Mouse (Mus musculus) heart, postnatal 14 days (tissue): ENCODE data around the gene Tmem209. TPM values are rescaled to one million over a fixed set of nuclear protein-coding genes. Genes with fewer than 3 reads are reported as not detected.
A peak's percentile ranks its signal among the peaks of the same experiment; 100 is the strongest.

ENCODE experiments used
- DNase-seq, 2 experiments: peaks; one replicate each; pipeline ENCODE4 v3.0.0; 2021 to 2022
- intact Hi-C: fragments of 180-260 bp; cut with DNase I; formaldehyde crosslinking; loops from one replicate; pipeline ENCODE4 v1.15.1; 2025
- total RNA-seq, 2 experiments: library from RNA; stranded (reverse); gene quantifications; 2 replicates each; pipeline ENCODE4 v1.2.3; 2021

The Tmem209 gene
- total RNA-seq, 2 experiments from 2014 or later, result 6.9 to 7.6 TPM

- intact Hi-C loops, result no loop called here
- DNase-seq, result no peak
Observed at GRCm38 (mm10) chr6:30469370-30469769, 40.2 kb downstream of the Tmem209 start.

DNA sequence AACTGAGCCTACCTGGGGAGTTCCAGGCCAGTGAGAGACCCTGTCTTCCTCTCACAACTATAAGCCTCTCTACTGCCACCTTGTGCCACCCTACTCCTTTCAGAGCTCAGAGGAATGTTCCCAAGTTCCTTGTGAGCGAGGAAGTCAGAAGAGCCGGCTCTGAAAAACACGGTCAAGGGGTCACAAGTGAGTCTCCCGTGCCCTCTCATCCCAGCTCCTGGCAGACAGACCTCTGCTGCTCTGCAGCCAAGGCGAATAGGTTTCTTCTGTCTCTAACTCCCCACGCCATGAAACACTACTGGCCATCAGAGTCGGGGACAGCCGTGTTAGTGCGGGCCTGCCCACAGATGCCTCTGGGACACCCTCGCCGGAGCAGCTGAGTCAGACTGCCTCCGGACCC is 40.9 kb downstream of the Tmem209 start:
- DNase-seq, result peak; percentile 24 to 52
- intact Hi-C loops, result no loop called here

DNA sequence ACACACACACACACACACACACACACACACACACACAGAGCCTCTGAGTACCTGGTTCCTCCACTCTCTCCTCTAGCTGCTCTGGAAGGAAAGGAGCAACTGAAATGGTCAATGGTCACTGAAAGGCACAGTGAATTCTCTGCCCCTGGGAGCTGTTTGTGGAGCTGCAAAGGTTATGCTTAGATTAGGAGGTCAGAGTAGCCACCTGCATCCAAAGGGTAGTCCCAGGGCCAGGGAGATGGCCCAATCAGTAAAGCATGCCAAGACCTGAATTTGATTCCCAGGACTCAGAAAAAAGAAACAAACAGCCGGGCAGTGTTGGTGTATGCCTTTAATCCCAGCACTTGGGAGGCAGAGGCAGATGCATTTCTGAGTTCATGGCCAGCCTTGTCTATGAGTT is 41.5 kb downstream of the Tmem209 start:
- DNase-seq, result no peak
- intact Hi-C loops, result no loop called here

DNA sequence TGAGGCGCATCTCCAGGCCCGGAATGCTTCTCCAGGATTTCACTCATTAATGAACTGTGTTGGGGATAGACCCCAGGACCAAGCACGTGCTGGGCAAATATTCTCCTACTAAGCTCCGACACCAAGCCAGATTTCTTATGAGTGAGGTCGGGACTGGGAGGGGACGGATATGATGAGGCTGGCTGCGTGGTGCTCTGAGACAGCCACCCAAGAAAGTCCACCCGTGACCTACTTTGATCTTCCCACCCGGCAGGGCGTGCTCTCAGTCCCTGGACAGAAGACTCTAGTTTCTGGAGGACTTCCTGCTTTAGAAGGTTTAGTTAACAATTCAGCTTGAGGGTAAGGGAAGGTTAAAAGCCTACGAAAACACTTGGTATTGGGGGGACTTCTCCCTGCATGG is 44.0 kb downstream of the Tmem209 start:
- DNase-seq, result no peak
- intact Hi-C loops, result no loop called here

GRCm38 (mm10) chr6:30462822-30463221 is 46.8 kb downstream of the Tmem209 start:
- no peak for DNase-seq
- intact Hi-C loops, result no loop called here

GRCm38 (mm10) chr6:30461755-30462344 is 47.7 kb downstream of the Tmem209 start:
- no peak for DNase-seq
- intact Hi-C loops, result no loop called here

GRCm38 (mm10) chr6:30460750-30461446 is 48.7 kb downstream of the Tmem209 start:
- DNase-seq, result peak in 1 of 2 experiments; percentile 39
- intact Hi-C loops, result loop anchor here (1.0 kb wide), 1 partner anchor 57 kb away; no protein-coding TSS in a partner anchor

DNA sequence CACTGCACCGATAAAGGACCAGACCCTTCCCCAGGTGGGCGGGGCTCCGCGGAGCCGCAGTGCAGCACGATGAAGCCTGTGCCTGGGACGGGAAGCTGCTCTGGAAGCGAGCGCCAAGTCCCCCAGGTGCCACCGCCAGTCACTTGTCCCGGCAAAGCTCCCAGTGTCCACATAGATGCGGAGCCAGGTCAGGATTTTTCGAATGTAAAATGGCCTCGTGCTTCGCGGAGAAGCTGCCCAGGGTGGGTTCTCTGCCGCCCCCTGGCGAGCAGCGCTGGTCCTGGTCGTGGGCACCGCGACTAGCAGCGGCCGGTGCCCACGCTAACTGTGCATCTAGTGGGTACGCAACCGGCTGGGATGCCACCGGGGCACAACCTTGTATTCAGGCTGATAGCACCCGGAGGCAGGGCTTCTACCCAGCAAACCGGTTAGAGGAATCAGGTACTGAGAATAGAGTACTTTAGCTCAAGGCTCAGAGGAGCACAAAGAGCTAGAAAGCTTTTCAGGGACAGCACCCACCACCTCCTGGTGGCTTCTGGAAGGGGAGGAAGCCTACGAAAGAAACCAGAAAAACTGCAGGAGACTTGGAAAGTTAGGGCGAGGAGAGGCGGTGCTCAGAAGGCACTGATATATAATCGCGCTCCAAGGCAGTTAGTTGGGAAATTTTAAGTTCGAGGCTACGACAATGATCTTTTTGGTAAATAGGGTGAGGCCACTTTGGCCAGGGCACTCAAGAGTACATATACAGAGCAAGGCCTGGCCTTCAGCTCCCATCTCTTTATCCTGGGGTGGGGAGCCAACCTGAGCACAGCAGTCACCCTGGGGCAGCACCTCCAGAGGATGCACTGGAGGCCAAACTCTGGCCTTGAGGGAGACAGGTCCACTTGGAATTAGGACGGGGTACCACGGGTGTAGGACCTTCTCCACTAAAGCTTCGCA is 49.5 kb downstream of the Tmem209 start:
- DNase-seq, result peak; percentile 86 to 90
- intact Hi-C loops, result loop anchor here (1.0 kb wide), 1 partner anchor 56 kb away; no protein-coding TSS in a partner anchor

- DNase-seq, result no peak
- intact Hi-C loops, result no loop called here
Observed at GRCm38 (mm10) chr6:30459056-30459747, 50.4 kb downstream of the Tmem209 start.

GRCm38 (mm10) chr6:30458626-30459025 is 51.0 kb downstream of the Tmem209 start:
- DNase-seq, result no peak
- intact Hi-C loops, result no loop called here

GRCm38 (mm10) chr6:30456991-30457390 is 52.6 kb downstream of the Tmem209 start:
- intact Hi-C loops, result no loop called here
- no peak for DNase-seq

DNA sequence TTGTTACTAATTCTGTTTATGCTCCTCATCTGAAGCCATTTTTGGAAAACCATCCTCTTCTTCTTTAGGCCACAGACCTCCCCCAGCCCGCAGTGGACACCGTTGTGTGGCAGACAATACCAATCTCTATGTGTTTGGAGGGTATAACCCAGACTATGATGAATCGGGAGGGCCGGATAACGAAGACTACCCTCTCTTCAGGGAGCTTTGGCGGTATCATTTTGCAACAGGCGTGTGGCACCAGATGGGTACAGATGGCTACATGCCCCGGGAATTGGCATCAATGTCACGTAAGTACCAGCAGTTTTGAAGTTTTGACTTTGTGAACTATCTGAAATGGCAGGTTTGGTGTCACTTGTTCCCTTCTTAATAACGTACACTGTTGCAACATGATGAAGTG is 70.0 kb downstream of the Tmem209 start:
- no peak for DNase-seq
- intact Hi-C loops, result no loop called here

DNA sequence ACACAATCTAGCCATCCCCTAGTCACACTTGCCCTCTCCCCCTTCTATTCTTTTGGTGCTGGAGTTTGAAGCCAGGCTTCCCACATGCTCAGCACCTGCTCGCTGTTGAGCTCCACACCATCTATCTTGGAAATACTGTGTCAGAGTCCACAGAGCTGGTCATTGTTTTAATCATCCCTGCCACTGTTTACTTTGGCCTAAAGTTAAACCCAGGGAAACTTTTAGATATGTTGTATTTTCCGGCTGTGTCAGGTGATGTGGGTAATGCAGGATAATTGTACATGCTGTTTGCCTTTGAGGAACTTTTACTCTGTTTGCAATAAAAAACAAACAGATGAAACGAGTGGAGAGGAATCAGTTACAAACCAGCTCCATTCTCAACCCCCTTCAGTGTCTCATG is 72.5 kb downstream of the Tmem209 start:
- intact Hi-C loops, result no loop called here
- no peak for DNase-seq

GRCm38 (mm10) chr6:30436476-30436875 is 73.1 kb downstream of the Tmem209 start:
- peak; percentile 21 to 64 for DNase-seq

DNA sequence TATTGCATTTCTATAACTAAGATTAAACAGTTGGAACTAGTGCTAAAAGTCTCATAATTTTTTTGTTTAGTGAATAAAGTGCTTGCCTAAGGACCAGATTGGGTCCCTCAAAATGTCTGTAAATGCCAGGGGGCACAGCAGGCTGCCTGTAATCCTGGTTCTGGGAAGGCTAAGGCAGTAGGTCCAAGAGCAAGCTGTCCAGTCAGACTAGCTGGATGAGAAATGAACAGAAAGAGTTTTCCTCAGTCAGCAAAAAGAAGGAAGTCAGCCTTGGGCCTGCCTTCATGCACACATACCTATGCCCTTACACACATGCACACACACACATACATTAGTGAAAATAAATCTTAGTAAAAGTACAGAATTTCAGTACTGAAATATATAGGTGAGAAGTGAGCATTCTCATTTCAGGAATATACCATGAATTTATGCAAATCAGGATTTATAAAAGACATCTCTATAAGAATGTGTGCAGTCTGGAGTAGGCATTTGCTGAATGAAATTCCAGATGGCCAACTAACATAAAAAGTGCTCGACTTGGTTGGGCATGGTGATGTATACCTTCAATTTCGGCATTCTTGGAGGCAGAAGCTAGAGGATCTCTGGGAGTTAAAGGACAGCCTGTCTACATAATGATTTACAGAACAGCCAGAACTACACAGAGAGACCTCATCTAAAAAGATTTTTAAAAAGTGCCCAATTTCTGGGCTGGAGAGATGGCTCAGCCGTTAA is 77.0 kb downstream of the Tmem209 start:
- no peak for DNase-seq
- intact Hi-C loops, result no loop called here

More at GRCm38 (mm10) chr6:30436476-30436875, 73.1 kb downstream of the Tmem209 start:
- intact Hi-C loops, result no loop called here

Other genes with a start within 250 kb of the Tmem209 start
- 10 to 100 TPM; 82.5 to 86.3 TPM for gene Ube2h, start 205.2 kb downstream of the Tmem209 start, total RNA-seq
- gene Zc3hc1, start 118.8 kb downstream of the Tmem209 start, total RNA-seq, result 10 to 100 TPM; 15.5 to 17.2 TPM
- 10 to 100 TPM; 58.4 to 60.8 TPM for gene Klhdc10, start 107.9 kb downstream of the Tmem209 start, total RNA-seq
- under 1 TPM in 1 of 2 experiments, not detected in 1; 0.24 TPM for gene Ssmem1, start 66 bp upstream of the Tmem209 start, total RNA-seq
- not detected for gene Cpa2, start 31.8 kb upstream of the Tmem209 start, total RNA-seq
- gene Cpa4, start 58.6 kb upstream of the Tmem209 start, total RNA-seq, result not detected
- not detected for gene Cpa5, start 101.2 kb upstream of the Tmem209 start, total RNA-seq
- gene Cpa1, start 129.4 kb upstream of the Tmem209 start, total RNA-seq, result 1 to 10 TPM; 1.0 to 2.4 TPM
- gene Cep41, start 184.0 kb upstream of the Tmem209 start, total RNA-seq, result 1 to 10 TPM; 2.9 to 3.1 TPM
- gene Mest, start 213.8 kb upstream of the Tmem209 start, total RNA-seq, result 10 to 100 TPM; 51.2 to 65.0 TPM